Mouse (Mus musculus): ENCODE measurements around the gene AU015836. TPM values are rescaled to one million over a fixed set of nuclear protein-coding genes. Genes with fewer than 3 reads are reported as not detected.
"Not testable (repeated sequence)": the region's sequence is repeated elsewhere in the genome, so short reads cannot be mapped to it uniquely, and the experiment has no call there.

AU015836 gene
- not detected for total RNA-seq (2021)

- DNase-seq (ENCODE audit: extremely low spot score in 1 of 2, low spot score in 1 of 2) = no peak
Observed at GRCm38 (mm10) chrX:93968444-93968843, at the start of gene AU015836. TSS of gene AU015836 (plus strand) at chrX:93968659.

- no peak for DNase-seq (ENCODE audit: extremely low spot score in 1 of 2, low spot score in 1 of 2)
Observed at GRCm38 (mm10) chrX:93919017-93919416, 49.4 kb upstream of the AU015836 start.

- DNase-seq (ENCODE audit: extremely low spot score in 1 of 2, low spot score in 1 of 2) = no peak
Observed at GRCm38 (mm10) chrX:93928379-93928778, 40.1 kb upstream of the AU015836 start.

GRCm38 (mm10) chrX:93928794-93929193 lies 39.7 kb upstream of the AU015836 start:
- no peak for DNase-seq (ENCODE audit: extremely low spot score in 1 of 2, low spot score in 1 of 2)

GRCm38 (mm10) chrX:93931694-93932093 lies 36.8 kb upstream of the AU015836 start:
- no peak for DNase-seq (ENCODE audit: extremely low spot score in 1 of 2, low spot score in 1 of 2)

- DNase-seq (ENCODE audit: extremely low spot score in 1 of 2, low spot score in 1 of 2) = peak in 1 of 2 experiments; percentile 6
Observed at GRCm38 (mm10) chrX:93956727-93957126, 11.7 kb upstream of the AU015836 start.

- no peak for DNase-seq (ENCODE audit: extremely low spot score in 1 of 2, low spot score in 1 of 2)
Observed at GRCm38 (mm10) chrX:93958502-93958901, 10.0 kb upstream of the AU015836 start.

GRCm38 (mm10) chrX:93980341-93980740 lies 11.9 kb downstream of the AU015836 start:
- DNase-seq (ENCODE audit: extremely low spot score in 1 of 2, low spot score in 1 of 2) = no peak

- DNase-seq (ENCODE audit: extremely low spot score in 1 of 2, low spot score in 1 of 2) = no peak
Observed at GRCm38 (mm10) chrX:93982193-93982592, 13.7 kb downstream of the AU015836 start.

- not testable (repeated sequence) for DNase-seq (ENCODE audit: extremely low spot score in 1 of 2, low spot score in 1 of 2)
Observed at GRCm38 (mm10) chrX:93985096-93985495, 16.6 kb downstream of the AU015836 start.

- no peak for DNase-seq (ENCODE audit: extremely low spot score in 1 of 2, low spot score in 1 of 2)
Observed at GRCm38 (mm10) chrX:94006991-94007390, 38.5 kb downstream of the AU015836 start.

GRCm38 (mm10) chrX:94009442-94009841 lies 41.0 kb downstream of the AU015836 start:
- DNase-seq (ENCODE audit: extremely low spot score in 1 of 2, low spot score in 1 of 2) = no peak

- no peak for DNase-seq (ENCODE audit: extremely low spot score in 1 of 2, low spot score in 1 of 2)
Observed at GRCm38 (mm10) chrX:94011656-94012173, 43.3 kb downstream of the AU015836 start.

- DNase-seq (ENCODE audit: extremely low spot score in 1 of 2, low spot score in 1 of 2) = peak in 1 of 2 experiments; percentile 11
Observed at GRCm38 (mm10) chrX:94012479-94013167, 44.2 kb downstream of the AU015836 start.

- no peak for DNase-seq (ENCODE audit: extremely low spot score in 1 of 2, low spot score in 1 of 2)
Observed at GRCm38 (mm10) chrX:94016891-94017290, 48.4 kb downstream of the AU015836 start.

GRCm38 (mm10) chrX:94022264-94022874 lies 53.9 kb downstream of the AU015836 start:
- no peak for DNase-seq (ENCODE audit: extremely low spot score in 1 of 2, low spot score in 1 of 2)

Other genes with a start within 250 kb of the AU015836 start
- 10 to 100 TPM; 41.3 to 42.7 TPM for gene Pdk3, start 136.5 kb upstream of the AU015836 start, total RNA-seq (2021)
- gene Zfx, start 155.0 kb downstream of the AU015836 start, total RNA-seq (2021) = 10 to 100 TPM; 25.3 to 31.6 TPM
- 100 to 1,000 TPM in 1 of 2 experiments, 10 to 100 TPM in 1; 99.8 to 162 TPM for gene Eif2s3x, start 244.2 kb downstream of the AU015836 start, total RNA-seq (2021)